Mouse (Mus musculus) stomach, embryonic 15.5 days (tissue): Measurements from ENCODE around the gene Ddx17. TPM values are rescaled to one million over a fixed set of nuclear protein-coding genes. Genes with fewer than 3 reads are reported as not detected.

Experiments used
- ATAC-seq: fragments of 200-750 bp; cut with Nextera tagmentation; 2 replicates; pipeline ENCODE4 v1.8.0; 2017; ENCODE audit warnings: low read depth, moderate number of reproducible peaks, moderate TSS enrichment; ENCODE audit not compliant: insufficient read depth, low FRiP score
- H3K27ac ChIP-seq: fragments of 300-500 bp; sonication (generic); 2 replicates; pipeline ENCODE4 v1.5.1; 2015; ENCODE audit warnings: mild to moderate bottlenecking, inconsistent platforms
- H3K27me3 ChIP-seq: fragments of 300-500 bp; sonication (generic); replicated peaks from 2 replicates; pipeline ENCODE4 v1.6.1; 2015; ENCODE audit warnings: inconsistent platforms
- H3K36me3 ChIP-seq: fragments of 300-500 bp; sonication (generic); 2 replicates; pipeline ENCODE4 v1.6.1; 2015; ENCODE audit warnings: inconsistent platforms
- H3K4me1 ChIP-seq: fragments of 300-500 bp; sonication (generic); 2 replicates; pipeline ENCODE4 v1.6.1; 2015; ENCODE audit warnings: inconsistent platforms
- H3K4me2 ChIP-seq: fragments of 300-500 bp; sonication (generic); 2 replicates; pipeline ENCODE4 v1.6.1; 2015; ENCODE audit warnings: mild to moderate bottlenecking, inconsistent platforms
- H3K4me3 ChIP-seq: fragments of 300-500 bp; sonication (generic); replicated peaks from 2 replicates; pipeline ENCODE4 v1.5.1; 2015; ENCODE audit warnings: inconsistent platforms
- H3K9ac ChIP-seq: fragments of 300-500 bp; sonication (generic); 2 replicates; pipeline ENCODE4 v1.6.1; 2015; ENCODE audit warnings: inconsistent platforms
- H3K9me3 ChIP-seq: fragments of 300-500 bp; sonication (generic); 2 replicates; pipeline ENCODE4 v1.6.1; 2016; ENCODE audit warnings: inconsistent platforms
- WGBS: fragments of 180-500 bp; shearing (Covaris S2); methylation state at CpG from one replicate; pipeline ENCODE4 v1.1.7; 2015; 5-methylcytosine and 5-hydroxymethylcytosine counted together
- polyA plus RNA-seq: library from polyadenylated mRNA; unstranded; fragments of >200 nt; fragmentation: Nextera tagmentation; extraction: Ambion mirVana; gene quantifications from 2 replicates; pipeline ENCODE4 v1.2.1, GENCODE M21; 2015

The Ddx17 gene
- polyA plus RNA-seq, 1 experiment from 2014 or later, result 48.5 TPM

DNA sequence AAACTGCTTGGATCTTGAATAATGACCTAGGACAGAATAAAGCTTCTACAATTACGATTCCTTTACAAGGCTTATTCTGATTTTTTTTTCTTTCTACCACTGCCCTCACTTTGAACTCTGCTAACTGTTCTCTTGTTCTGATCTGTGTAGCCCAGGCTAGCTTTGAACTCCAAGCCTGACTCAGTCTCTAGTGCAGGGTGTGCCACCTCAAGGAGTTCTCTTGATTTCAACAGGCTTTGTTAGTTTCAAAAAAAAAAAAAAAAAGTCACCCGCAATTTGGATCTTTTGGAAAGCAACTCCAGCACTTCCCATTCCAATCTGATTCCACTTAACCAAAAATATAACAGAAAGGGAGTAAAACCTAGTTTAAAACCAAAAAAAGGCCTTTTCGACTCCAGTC lies 1.0 kb downstream of the Ddx17 start:
- peak overlapping the region; percentile 91 for H3K9ac ChIP-seq
- peak overlapping the region; percentile 69 for H3K4me2 ChIP-seq
- H3K36me3 ChIP-seq, result peaks cover 29% of the 10 kb centered on the region
- H3K4me1 ChIP-seq, result peaks cover 9% of the 10 kb centered on the region; the same call in 1 of the 2 replicates
- peak overlapping the region; percentile 69 for H3K4me3 ChIP-seq
- 2% methylated on average over 3 of the region's 3 CpGs for WGBS
- H3K27ac ChIP-seq, result peak overlapping the region; percentile 97
- no peak for ATAC-seq
- H3K27me3 ChIP-seq, result no peaks in the 10 kb centered on the region
- H3K9me3 ChIP-seq, result no peaks in the 10 kb centered on the region

GRCm38 (mm10) chr15:79543968-79544367 lies 2.6 kb downstream of the Ddx17 start:
- Histone ChIP-seq H3K9ac (no peak overlapping the region), H3K4me2 (peak overlapping the region; percentile 69; the same call in 1 of the 2 replicates), H3K4me3 (no peak overlapping the region), H3K36me3 (peaks cover 43% of the 10 kb centered on the region), H3K9me3 (no peaks in the 10 kb centered on the region), H3K27me3 (no peaks in the 10 kb centered on the region), H3K4me1 (peaks cover 9% of the 10 kb centered on the region; the same call in 1 of the 2 replicates), H3K27ac (no peak overlapping the region)
- ATAC-seq, result no peak
- WGBS, result 91% methylated on average over 3 of the region's 3 CpGs

GRCm38 (mm10) chr15:79533796-79534195 lies 12.7 kb downstream of the Ddx17 start:
- ATAC-seq, result no peak
- H3K9ac ChIP-seq, result no peak overlapping the region
- no peak overlapping the region for H3K4me2 ChIP-seq
- no peak overlapping the region for H3K4me3 ChIP-seq
- no peaks in the 10 kb centered on the region for H3K27me3 ChIP-seq
- H3K36me3 ChIP-seq, result peaks cover 77% of the 10 kb centered on the region
- no peaks in the 10 kb centered on the region for H3K4me1 ChIP-seq
- no peak overlapping the region for H3K27ac ChIP-seq
- WGBS, result 78% methylated on average over 3 of the region's 3 CpGs
- H3K9me3 ChIP-seq, result no peaks in the 10 kb centered on the region

GRCm38 (mm10) chr15:79529935-79530334 lies 16.6 kb downstream of the Ddx17 start:
- Histone ChIP-seq H3K4me1 (0 out of 2 replicates have a peak, but pooled peaks cover 4% of the 10 kb centered on the region), H3K27me3 (no peaks in the 10 kb centered on the region), H3K9ac (no peak overlapping the region), H3K4me3 (no peak overlapping the region), H3K4me2 (no peak overlapping the region), H3K27ac (no peak overlapping the region), H3K9me3 (no peaks in the 10 kb centered on the region), H3K36me3 (peaks cover 72% of the 10 kb centered on the region)
- ATAC-seq, result peak; percentile 32; the same call in 1 of the 2 replicates
- WGBS, result 73% methylated on average over 7 of the region's 7 CpGs

- Histone ChIP-seq H3K36me3 (peaks cover 65% of the 10 kb centered on the region), H3K27ac (no peak overlapping the region), H3K4me2 (no peak overlapping the region), H3K9me3 (no peaks in the 10 kb centered on the region), H3K4me1 (0 out of 2 replicates have a peak, but pooled peaks cover 4% of the 10 kb centered on the region), H3K4me3 (no peak overlapping the region), H3K9ac (no peak overlapping the region), H3K27me3 (no peaks in the 10 kb centered on the region)
- 52% methylated on average over 5 of the region's 5 CpGs for WGBS
- no peak for ATAC-seq
Observed at GRCm38 (mm10) chr15:79527991-79528639, 18.4 kb downstream of the Ddx17 start.

- ATAC-seq, result no peak
- WGBS, result 78% methylated on average over 4 of the region's 4 CpGs
- H3K36me3 ChIP-seq, result peaks cover 63% of the 10 kb centered on the region
Observed at GRCm38 (mm10) chr15:79527192-79527591, 19.3 kb downstream of the Ddx17 start.

GRCm38 (mm10) chr15:79525979-79526768 lies 20.4 kb downstream of the Ddx17 start:
- peaks cover 55% of the 10 kb centered on the region for H3K36me3 ChIP-seq
- H3K27ac ChIP-seq, result no peak overlapping the region
- H3K27me3 ChIP-seq, result no peaks in the 10 kb centered on the region
- no peaks in the 10 kb centered on the region for H3K9me3 ChIP-seq
- no peak overlapping the region for H3K4me2 ChIP-seq
- H3K9ac ChIP-seq, result no peak overlapping the region
- ATAC-seq, result no peak; the same call in 1 of the 2 replicates
- 60% methylated on average over 9 of the region's 9 CpGs for WGBS
- H3K4me3 ChIP-seq, result no peak overlapping the region
- H3K4me1 ChIP-seq, result 0 out of 2 replicates have a peak, but pooled peaks cover 4% of the 10 kb centered on the region

More at GRCm38 (mm10) chr15:79527192-79527591, 19.3 kb downstream of the Ddx17 start:
- H3K9ac ChIP-seq, result no peak overlapping the region
- no peak overlapping the region for H3K27ac ChIP-seq
- 0 out of 2 replicates have a peak, but pooled peaks cover 4% of the 10 kb centered on the region for H3K4me1 ChIP-seq
- H3K4me2 ChIP-seq, result no peak overlapping the region
- no peaks in the 10 kb centered on the region for H3K9me3 ChIP-seq
- H3K4me3 ChIP-seq, result no peak overlapping the region
- H3K27me3 ChIP-seq, result no peaks in the 10 kb centered on the region

DNA sequence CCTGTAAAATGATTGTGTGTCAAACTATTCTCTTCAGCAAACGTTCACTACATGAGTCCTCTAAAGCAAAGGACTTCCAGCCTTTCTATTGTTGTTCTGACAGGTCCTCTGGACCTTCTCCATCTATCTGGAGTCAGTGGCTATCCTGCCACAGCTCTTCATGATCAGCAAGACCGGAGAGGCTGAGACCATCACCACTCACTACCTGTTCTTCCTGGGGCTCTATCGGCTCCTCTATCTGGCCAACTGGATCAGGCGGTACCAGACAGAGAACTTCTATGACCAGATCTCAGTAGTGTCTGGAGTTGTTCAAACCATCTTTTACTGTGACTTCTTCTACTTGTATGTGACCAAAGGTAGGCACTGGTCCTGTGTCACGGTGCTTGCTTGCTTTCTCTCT lies 21.0 kb downstream of the Ddx17 start:
- Histone ChIP-seq H3K9me3 (no peaks in the 10 kb centered on the region), H3K4me1 (0 out of 2 replicates have a peak, but pooled peaks cover 4% of the 10 kb centered on the region), H3K4me2 (no peak overlapping the region), H3K4me3 (no peak overlapping the region), H3K27me3 (no peaks in the 10 kb centered on the region), H3K36me3 (peaks cover 52% of the 10 kb centered on the region), H3K27ac (no peak overlapping the region), H3K9ac (no peak overlapping the region)
- WGBS, result 85% methylated on average over 5 of the region's 5 CpGs
- no peak for ATAC-seq

DNA sequence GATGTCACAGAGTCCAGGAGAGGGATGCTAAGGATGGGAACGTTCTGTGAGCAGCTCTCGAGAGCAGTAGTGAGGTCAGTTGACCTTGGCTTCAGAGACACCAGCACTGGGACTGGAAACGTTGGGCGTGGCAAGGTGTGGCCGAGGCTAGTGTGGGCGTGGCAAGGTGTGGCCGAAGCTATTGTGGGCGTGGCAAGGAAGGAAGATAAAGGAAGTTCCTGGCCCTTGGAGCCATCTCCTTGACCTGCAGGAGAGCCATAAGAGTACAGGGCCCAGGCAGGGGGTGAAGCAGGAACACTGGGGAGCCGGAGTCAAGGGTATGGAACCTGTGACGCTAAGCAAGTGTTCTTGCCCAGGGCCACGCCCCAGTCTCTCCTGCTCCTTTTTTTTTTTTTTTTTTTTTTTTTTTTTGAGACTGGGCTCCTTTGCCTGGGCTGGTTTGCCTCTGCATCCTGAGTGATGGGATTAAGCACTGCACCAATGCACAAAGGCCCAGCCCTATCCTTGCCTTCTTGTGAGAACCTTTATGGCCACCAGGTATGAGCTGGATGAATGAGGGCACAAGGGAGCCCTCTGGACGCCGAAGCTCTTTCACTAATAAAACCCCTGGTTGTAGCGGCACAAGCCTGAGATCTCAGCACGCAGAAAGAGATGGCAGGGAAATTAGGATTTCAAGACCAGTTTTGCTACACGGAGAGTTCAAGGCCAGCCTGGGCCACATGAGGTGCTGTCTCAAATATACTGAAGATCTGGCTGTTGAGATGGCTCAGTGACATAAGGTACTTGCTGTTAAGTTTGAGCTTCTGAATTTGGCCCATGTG lies 26.9 kb downstream of the Ddx17 start:
- no peak overlapping the region for H3K9ac ChIP-seq
- peaks cover 28% of the 10 kb centered on the region; the same call in 1 of the 2 replicates for H3K4me1 ChIP-seq
- H3K4me2 ChIP-seq, result no peak overlapping the region
- no peak for ATAC-seq
- H3K36me3 ChIP-seq, result 0 out of 2 replicates have a peak, but pooled peaks cover 9% of the 10 kb centered on the region
- WGBS, result 49% methylated on average over 16 of the region's 16 CpGs
- H3K27me3 ChIP-seq, result peaks cover 5% of the 10 kb centered on the region; the same call in 1 of the 2 replicates
- H3K9me3 ChIP-seq, result no peaks in the 10 kb centered on the region
- H3K27ac ChIP-seq, result no peak overlapping the region
- H3K4me3 ChIP-seq, result no peak overlapping the region

DNA sequence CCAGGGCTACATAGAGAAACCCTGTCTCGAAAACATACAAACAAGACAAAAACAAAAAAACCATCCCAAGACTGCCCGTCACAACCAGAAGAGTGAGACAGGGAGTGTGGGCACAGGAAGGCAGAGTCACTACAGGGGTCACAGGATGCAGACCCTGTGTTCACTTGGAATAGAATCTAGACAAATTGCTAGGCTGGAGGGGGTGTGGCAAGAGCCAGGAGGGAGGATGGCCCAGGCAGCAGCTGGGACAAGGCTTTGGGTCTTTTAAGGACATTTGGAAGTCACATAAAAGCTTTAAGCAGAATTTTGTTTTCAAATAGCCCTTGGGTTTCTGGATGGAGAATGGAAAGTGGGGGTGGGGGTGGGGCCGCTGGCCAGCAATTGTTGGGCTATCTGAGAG lies 28.0 kb downstream of the Ddx17 start:
- Histone ChIP-seq H3K4me3 (no peak overlapping the region), H3K27ac (no peak overlapping the region), H3K9me3 (no peaks in the 10 kb centered on the region), H3K27me3 (peaks cover 16% of the 10 kb centered on the region; the same call in 1 of the 2 replicates), H3K36me3 (0 out of 2 replicates have a peak, but pooled peaks cover 9% of the 10 kb centered on the region), H3K4me2 (peak overlapping the region; percentile 22; the same call in 1 of the 2 replicates), H3K9ac (no peak overlapping the region), H3K4me1 (peaks cover 33% of the 10 kb centered on the region)
- 78% methylated on average over 3 of the region's 3 CpGs for WGBS
- no peak for ATAC-seq

GRCm38 (mm10) chr15:79517710-79518109 lies 28.8 kb downstream of the Ddx17 start:
- H3K36me3 ChIP-seq, result 0 out of 2 replicates have a peak, but pooled peaks cover under 1% of the 10 kb centered on the region
- H3K9ac ChIP-seq, result no peak overlapping the region
- H3K27me3 ChIP-seq, result peaks cover 20% of the 10 kb centered on the region
- peak overlapping the region; percentile 73 for H3K4me2 ChIP-seq
- H3K4me3 ChIP-seq, result peak overlapping the region; percentile 56
- WGBS, result 82% methylated on average over 4 of the region's 4 CpGs
- ATAC-seq, result no peak
- no peak overlapping the region for H3K27ac ChIP-seq
- H3K4me1 ChIP-seq, result peaks cover 33% of the 10 kb centered on the region
- no peaks in the 10 kb centered on the region for H3K9me3 ChIP-seq
